ENCODE assay signal across 8 mouse cellular contexts in genomic region chr13:99837772-99838425, GRCm38 (mm10).
DNase-seq lines count a peak whose midpoint lies in the region; ATAC-seq lines count a peak whose summit lies in the region.

No protein-coding gene starts in this region.

- no peaks in the 10 kb centered on the region for H3K9me3 ChIP-seq in lung, embryonic 15.5 days

- no peaks in the 10 kb centered on the region for H3K27me3 ChIP-seq in lung, embryonic 15.5 days

- 33% methylated on average over 11 of the region's 11 CpGs for WGBS in lung, embryonic 15.5 days

- intact Hi-C loops in heart, postnatal 36 days (cut with DNase I) = loop anchor here (2.0 to 5.0 kb wide), 5 partner anchors 231 to 485 kb away; no protein-coding TSS in a partner anchor

- H3K36me3 ChIP-seq in lung, embryonic 15.5 days = no peaks in the 10 kb centered on the region

- no peak overlapping the region for H3K4me2 ChIP-seq in lung, embryonic 15.5 days

- no peak overlapping the region for H3K27ac ChIP-seq in lung, embryonic 15.5 days

- peak; percentile 80 for DNase-seq in NIH3T3 (ENCODE audit: low read depth)
- DNase-seq in cerebellum, adult 11-12 months = peak; percentile 70
- DNase-seq in forelimb bud, embryonic 11.5 days (ENCODE audit: low read depth, low spot score) = peak; percentile 89
- peak; percentile 70 to 71 for DNase-seq in heart, postnatal 36 days
- peak; percentile 68 to 85 for DNase-seq in layer of hippocampus, adult 8-10 months (ENCODE audit: low spot score in 2 of 2)
- peak; percentile 95 for DNase-seq in retina, embryonic 14.5 days (ENCODE audit: low spot score)

- peak; percentile 51; the same call in 1 of the 2 replicates for ATAC-seq in lung, embryonic 15.5 days (ENCODE audit: borderline replicate concordance, extremely low read depth, low FRiP score, low TSS enrichment)
- no peak for ATAC-seq in erythroid progenitor cell, adult 5-6 weeks (replicated peaks; ENCODE audit: low FRiP score, poor library complexity, severe bottlenecking)

- H3K4me3 ChIP-seq in lung, embryonic 15.5 days = no peak overlapping the region

- H3K4me1 ChIP-seq in lung, embryonic 15.5 days = 0 out of 2 replicates have a peak, but pooled peaks cover 4% of the 10 kb centered on the region

- H3K9ac ChIP-seq in lung, embryonic 15.5 days = no peak overlapping the region
